Mouse (Mus musculus): Measurements from ENCODE around the gene Ccdc14. TPM values are rescaled to one million over a fixed set of nuclear protein-coding genes. Genes with fewer than 3 reads are reported as not detected.
"Not testable (repeated sequence)": the region's sequence is repeated elsewhere in the genome, so short reads cannot be mapped to it uniquely, and the experiment has no call there.

Gene Ccdc14
- total RNA-seq (2015) = 11.7 and 14.4 TPM in 2 replicates
- 10.9 and 13.5 TPM in 2 replicates for total RNA-seq (2017)

GRCm38 (mm10) chr16:34690334-34691144, at the start of gene Ccdc14:
TSS of gene Ccdc14 (plus strand) at chr16:34690616.
- peak; percentile 98 for ATAC-seq (replicated peaks; ENCODE audit: poor library complexity)

GRCm38 (mm10) chr16:34643511-34644259, 46.7 kb upstream of the Ccdc14 start:
- no peak for ATAC-seq (replicated peaks; ENCODE audit: poor library complexity)

GRCm38 (mm10) chr16:34649621-34650020, 40.8 kb upstream of the Ccdc14 start, which contains the start of gene Ropn1:
TSS of gene Ropn1 (plus strand) at chr16:34649921.
- ATAC-seq (replicated peaks; ENCODE audit: poor library complexity) = no peak

- no peak for ATAC-seq (replicated peaks; ENCODE audit: poor library complexity)
These were observed 37.4 kb upstream of the Ccdc14 start for GRCm38 (mm10) chr16:34653023-34653422.

GRCm38 (mm10) chr16:34657566-34657965, 32.9 kb upstream of the Ccdc14 start:
- not testable (repeated sequence) for ATAC-seq (replicated peaks; ENCODE audit: poor library complexity)

- no peak for ATAC-seq (replicated peaks; ENCODE audit: poor library complexity)
These were observed 32.4 kb upstream of the Ccdc14 start for GRCm38 (mm10) chr16:34657983-34658382.

- ATAC-seq (replicated peaks; ENCODE audit: poor library complexity) = no peak
These were observed 32.0 kb upstream of the Ccdc14 start for GRCm38 (mm10) chr16:34658388-34658787.

GRCm38 (mm10) chr16:34664553-34664952, 25.9 kb upstream of the Ccdc14 start:
- ATAC-seq (replicated peaks; ENCODE audit: poor library complexity) = no peak

- ATAC-seq (replicated peaks; ENCODE audit: poor library complexity) = peak; percentile 97
These were observed 23.2 kb upstream of the Ccdc14 start for GRCm38 (mm10) chr16:34667031-34667726.

- no peak for ATAC-seq (replicated peaks; ENCODE audit: poor library complexity)
These were observed 22.1 kb upstream of the Ccdc14 start for GRCm38 (mm10) chr16:34668341-34668740.

GRCm38 (mm10) chr16:34671966-34672365, 18.4 kb upstream of the Ccdc14 start:
- no peak for ATAC-seq (replicated peaks; ENCODE audit: poor library complexity)

GRCm38 (mm10) chr16:34672822-34673221, 17.6 kb upstream of the Ccdc14 start:
- ATAC-seq (replicated peaks; ENCODE audit: poor library complexity) = no peak

GRCm38 (mm10) chr16:34674365-34674764, 16.1 kb upstream of the Ccdc14 start:
- ATAC-seq (replicated peaks; ENCODE audit: poor library complexity) = no peak

- ATAC-seq (replicated peaks; ENCODE audit: poor library complexity) = no peak
These were observed 8.6 kb upstream of the Ccdc14 start for GRCm38 (mm10) chr16:34681823-34682222.

GRCm38 (mm10) chr16:34689879-34690278, 537 bp upstream of the Ccdc14 start:
- ATAC-seq (replicated peaks; ENCODE audit: poor library complexity) = no peak

- ATAC-seq (replicated peaks; ENCODE audit: poor library complexity) = peak; percentile 28; the same call in 1 of the 2 replicates
These were observed 740 bp downstream of the Ccdc14 start for GRCm38 (mm10) chr16:34691156-34691555.

GRCm38 (mm10) chr16:34694477-34694876, 4.1 kb downstream of the Ccdc14 start:
- no peak for ATAC-seq (replicated peaks; ENCODE audit: poor library complexity)

- not testable (repeated sequence) for ATAC-seq (replicated peaks; ENCODE audit: poor library complexity)
These were observed 8.3 kb downstream of the Ccdc14 start for GRCm38 (mm10) chr16:34698721-34699120.

GRCm38 (mm10) chr16:34700165-34700827, 9.9 kb downstream of the Ccdc14 start:
- peak; percentile 90 for ATAC-seq (replicated peaks; ENCODE audit: poor library complexity)

- ATAC-seq (replicated peaks; ENCODE audit: poor library complexity) = no peak
These were observed 10.4 kb downstream of the Ccdc14 start for GRCm38 (mm10) chr16:34700828-34701216.

GRCm38 (mm10) chr16:34706019-34706418, 15.6 kb downstream of the Ccdc14 start:
- no peak for ATAC-seq (replicated peaks; ENCODE audit: poor library complexity)

All from megakaryocyte progenitor cell, adult 5-6 weeks (primary cell).